Mouse (Mus musculus): ENCODE results near the gene Hnrnpab.

Gene Hnrnpab

GRCm38 (mm10) chr11:51606447-51607095 lies at the start of gene Hnrnpab:
TSS of gene Hnrnpab (minus strand) at chr11:51606847.
- DNase-seq (ENCODE audit: low spot score) = peak; percentile 97

- no peak for DNase-seq (ENCODE audit: low spot score)
These were observed 48.2 kb upstream of the Hnrnpab start for GRCm38 (mm10) chr11:51654891-51655290.

GRCm38 (mm10) chr11:51653736-51654135 lies 47.1 kb upstream of the Hnrnpab start:
- no peak for DNase-seq (ENCODE audit: low spot score)

GRCm38 (mm10) chr11:51652889-51653418 lies 46.3 kb upstream of the Hnrnpab start:
- peak; percentile 43 for DNase-seq (ENCODE audit: low spot score)

GRCm38 (mm10) chr11:51650691-51651515 lies 44.3 kb upstream of the Hnrnpab start, which contains the start of the genes N4bp3 and D930048N14Rik:
TSS of gene N4bp3 (minus strand) at chr11:51650842.
TSS of gene D930048N14Rik (plus strand) at chr11:51650954.
- DNase-seq (ENCODE audit: low spot score) = peak; percentile 80

- peak; percentile 15 for DNase-seq (ENCODE audit: low spot score)
These were observed 43.6 kb upstream of the Hnrnpab start for GRCm38 (mm10) chr11:51650261-51650660.

GRCm38 (mm10) chr11:51649889-51650199 lies 43.2 kb upstream of the Hnrnpab start:
- DNase-seq (ENCODE audit: low spot score) = no peak

GRCm38 (mm10) chr11:51649111-51649888 lies 42.7 kb upstream of the Hnrnpab start:
- DNase-seq (ENCODE audit: low spot score) = no peak

GRCm38 (mm10) chr11:51648566-51648965 lies 41.9 kb upstream of the Hnrnpab start:
- peak; percentile 53 for DNase-seq (ENCODE audit: low spot score)

- peak; percentile 22 for DNase-seq (ENCODE audit: low spot score)
These were observed 40.4 kb upstream of the Hnrnpab start for GRCm38 (mm10) chr11:51646751-51647667.

GRCm38 (mm10) chr11:51646245-51646644 lies 39.6 kb upstream of the Hnrnpab start:
- no peak for DNase-seq (ENCODE audit: low spot score)

- DNase-seq (ENCODE audit: low spot score) = no peak
These were observed 38.6 kb upstream of the Hnrnpab start for GRCm38 (mm10) chr11:51645293-51645692.

- no peak for DNase-seq (ENCODE audit: low spot score)
These were observed 37.6 kb upstream of the Hnrnpab start for GRCm38 (mm10) chr11:51644217-51644616.

- no peak for DNase-seq (ENCODE audit: low spot score)
These were observed 37.1 kb upstream of the Hnrnpab start for GRCm38 (mm10) chr11:51643761-51644160.

- DNase-seq (ENCODE audit: low spot score) = no peak
These were observed 36.6 kb upstream of the Hnrnpab start for GRCm38 (mm10) chr11:51643202-51643601.

GRCm38 (mm10) chr11:51640748-51641147 lies 34.1 kb upstream of the Hnrnpab start:
- no peak for DNase-seq (ENCODE audit: low spot score)

- DNase-seq (ENCODE audit: low spot score) = no peak
These were observed 31.9 kb upstream of the Hnrnpab start for GRCm38 (mm10) chr11:51638497-51638896.

- DNase-seq (ENCODE audit: low spot score) = peak; percentile 36
These were observed 31.3 kb upstream of the Hnrnpab start for GRCm38 (mm10) chr11:51637971-51638414.

- peak; percentile 77 for DNase-seq (ENCODE audit: low spot score)
These were observed 29.7 kb upstream of the Hnrnpab start for GRCm38 (mm10) chr11:51636323-51636684.

GRCm38 (mm10) chr11:51635525-51636322 lies 29.1 kb upstream of the Hnrnpab start, which contains the start of gene Rmnd5b:
TSS of gene Rmnd5b (minus strand) at chr11:51635896.
- peak; percentile 87 for DNase-seq (ENCODE audit: low spot score)
